Mouse (Mus musculus): Measurements from ENCODE around the gene Zxdc.

Gene Zxdc

GRCm38 (mm10) chr6:90368976-90369724 is at the start of gene Zxdc:
Gene Zxdc (plus strand): TSS chr6:90369492.
- peak; percentile 99 for DNase-seq (ENCODE audit: low spot score in 2 of 2)

- DNase-seq (ENCODE audit: low spot score in 2 of 2): no peak
These were observed 48.9 kb upstream of the Zxdc start for GRCm38 (mm10) chr6:90320429-90320828.

GRCm38 (mm10) chr6:90321811-90322210 is 47.5 kb upstream of the Zxdc start:
- DNase-seq (ENCODE audit: low spot score in 2 of 2): no peak

GRCm38 (mm10) chr6:90324026-90324425 is 45.3 kb upstream of the Zxdc start:
- no peak for DNase-seq (ENCODE audit: low spot score in 2 of 2)

GRCm38 (mm10) chr6:90324463-90324862 is 44.8 kb upstream of the Zxdc start:
- DNase-seq (ENCODE audit: low spot score in 2 of 2): no peak

GRCm38 (mm10) chr6:90324991-90325390 is 44.3 kb upstream of the Zxdc start, which contains the start of gene Chst13:
Gene Chst13 (minus strand): TSS chr6:90325185.
- no peak for DNase-seq (ENCODE audit: low spot score in 2 of 2)

- DNase-seq (ENCODE audit: low spot score in 2 of 2): no peak
These were observed 41.6 kb upstream of the Zxdc start for GRCm38 (mm10) chr6:90327670-90328069.

- DNase-seq (ENCODE audit: low spot score in 2 of 2): no peak
These were observed 39.3 kb upstream of the Zxdc start for GRCm38 (mm10) chr6:90329953-90330352.

- DNase-seq (ENCODE audit: low spot score in 2 of 2): no peak
These were observed 36.5 kb upstream of the Zxdc start, which contains the start of gene Uroc1 for GRCm38 (mm10) chr6:90332561-90333425. Gene Uroc1 (plus strand): TSS chr6:90333284.

- no peak for DNase-seq (ENCODE audit: low spot score in 2 of 2)
These were observed 35.0 kb upstream of the Zxdc start for GRCm38 (mm10) chr6:90334244-90334643.

- DNase-seq (ENCODE audit: low spot score in 2 of 2): no peak
These were observed 26.9 kb upstream of the Zxdc start for GRCm38 (mm10) chr6:90342343-90342742.

GRCm38 (mm10) chr6:90347183-90347582 is 22.1 kb upstream of the Zxdc start:
- no peak for DNase-seq (ENCODE audit: low spot score in 2 of 2)

- no peak for DNase-seq (ENCODE audit: low spot score in 2 of 2)
These were observed 20.8 kb upstream of the Zxdc start for GRCm38 (mm10) chr6:90348500-90348899.

GRCm38 (mm10) chr6:90350011-90350410 is 19.3 kb upstream of the Zxdc start:
- no peak for DNase-seq (ENCODE audit: low spot score in 2 of 2)

GRCm38 (mm10) chr6:90358142-90358541 is 11.2 kb upstream of the Zxdc start:
- no peak for DNase-seq (ENCODE audit: low spot score in 2 of 2)

GRCm38 (mm10) chr6:90359445-90359844 is 9.8 kb upstream of the Zxdc start:
- DNase-seq (ENCODE audit: low spot score in 2 of 2): no peak

- peak in 1 of 2 experiments; percentile 51 for DNase-seq (ENCODE audit: low spot score in 2 of 2)
These were observed 9.1 kb upstream of the Zxdc start for GRCm38 (mm10) chr6:90360024-90360781.

- DNase-seq (ENCODE audit: low spot score in 2 of 2): no peak
These were observed 8.2 kb upstream of the Zxdc start for GRCm38 (mm10) chr6:90360922-90361614.

- no peak for DNase-seq (ENCODE audit: low spot score in 2 of 2)
These were observed 6.0 kb upstream of the Zxdc start for GRCm38 (mm10) chr6:90363301-90363700.

GRCm38 (mm10) chr6:90369725-90370553 is 647 bp downstream of the Zxdc start:
- DNase-seq (ENCODE audit: low spot score in 2 of 2): no peak
